Mouse (Mus musculus) bone marrow, adult 2 months (tissue): ENCODE measurements at regions not wholly inside any gene's neighbourhood (a gene's known extent, or its start where the extent isn't known, plus 50 kb on each side); places are given as distances from the start of the nearest gene placed in this dataset.

Experiments used
- H3K27ac ChIP-seq: fragments of 200-500 bp; 2 replicates; pipeline ENCODE4 v1.5.1; 2012; ENCODE audit warnings: low read depth, mild to moderate bottlenecking, control low read depth, inconsistent platforms, low read length; ENCODE audit not compliant: control insufficient read depth, poor library complexity, insufficient read depth
- H3K4me1 ChIP-seq: fragments of 200-500 bp; 2 replicates; pipeline ENCODE4 v1.6.1; 2011; ENCODE audit warnings: low read length; ENCODE audit not compliant: control insufficient read depth, insufficient read depth
- H3K4me3 ChIP-seq: fragments of 200-500 bp; replicated peaks from 2 replicates; pipeline ENCODE3; 2011; ENCODE audit warnings: mild to moderate bottlenecking, low read depth, low read length, control low read depth; ENCODE audit not compliant: control insufficient read depth
- CTCF ChIP-seq: fragments of 200-500 bp; IDR thresholded peaks from 2 replicates; pipeline ENCODE4 v1.5.1; 2011; ENCODE audit warnings: low read length, control low read depth; ENCODE audit not compliant: control insufficient read depth, insufficient read depth
- POLR2A ChIP-seq: fragments of 200-500 bp; IDR thresholded peaks from 2 replicates; pipeline ENCODE4 v1.6.1; 2011; ENCODE audit warnings: low read depth, mild to moderate bottlenecking, control low read depth, low read length, borderline replicate concordance; ENCODE audit not compliant: control insufficient read depth
- WGBS: fragments of 180-500 bp; shearing (Covaris S2); methylation state at CpG from one replicate; pipeline ENCODE4 v1.1.7; 2018; 5-methylcytosine and 5-hydroxymethylcytosine counted together

DNA sequence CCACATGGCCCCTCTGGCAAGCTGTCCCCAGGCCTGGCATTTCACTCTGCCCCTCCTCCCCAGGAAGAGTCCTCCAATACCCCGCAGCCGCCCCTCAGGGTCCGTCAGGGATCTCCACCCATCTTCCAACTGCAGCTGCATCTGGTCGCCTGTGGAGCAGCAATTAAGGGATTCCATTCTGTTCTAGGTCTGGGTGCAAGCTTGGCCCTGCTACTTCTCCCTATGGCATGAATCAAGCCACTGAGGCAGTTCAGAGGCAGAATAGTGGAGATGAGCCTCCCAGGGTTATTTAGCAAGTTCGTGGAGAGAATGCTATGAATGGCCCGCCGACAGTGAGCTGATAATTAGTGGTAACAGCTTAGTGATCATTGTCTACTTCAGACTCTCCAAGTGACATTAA, 275.7 kb upstream of the Irx3 start:
- 76% methylated on average over 7 of the region's 7 CpGs for whole genome bisulfite sequencing
- Histone ChIP-seq H3K4me3 (no peak overlapping the region), H3K27ac (no peak overlapping the region), H3K4me1 (no peaks in the 10 kb centered on the region)
- no peak for TF ChIP-seq POLR2A
- no peak for TF ChIP-seq CTCF

DNA sequence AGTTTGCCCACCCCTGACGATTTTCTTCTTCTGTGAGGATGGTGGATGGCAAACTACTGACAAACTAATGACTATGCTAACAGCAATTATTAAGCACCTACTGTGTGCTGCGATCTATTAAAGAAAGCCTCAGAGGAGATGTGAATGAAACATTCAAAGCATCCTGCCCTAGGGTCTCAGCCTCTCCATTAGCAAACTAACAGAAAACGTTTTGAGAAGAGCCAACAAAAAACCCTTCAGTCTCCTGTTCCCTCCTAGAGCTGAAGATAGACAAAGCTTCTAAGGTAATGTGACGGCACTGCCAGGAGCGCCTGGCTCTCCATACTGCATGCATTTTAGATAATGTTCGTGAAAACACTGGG, 270.4 kb upstream of the Irx3 start:
- Histone ChIP-seq H3K27ac (no peak overlapping the region), H3K4me1 (no peaks in the 10 kb centered on the region), H3K4me3 (no peak overlapping the region)
- 54% methylated on average over 6 of the region's 6 CpGs for WGBS
- no peak for TF ChIP-seq CTCF
- TF ChIP-seq POLR2A = no peak

DNA sequence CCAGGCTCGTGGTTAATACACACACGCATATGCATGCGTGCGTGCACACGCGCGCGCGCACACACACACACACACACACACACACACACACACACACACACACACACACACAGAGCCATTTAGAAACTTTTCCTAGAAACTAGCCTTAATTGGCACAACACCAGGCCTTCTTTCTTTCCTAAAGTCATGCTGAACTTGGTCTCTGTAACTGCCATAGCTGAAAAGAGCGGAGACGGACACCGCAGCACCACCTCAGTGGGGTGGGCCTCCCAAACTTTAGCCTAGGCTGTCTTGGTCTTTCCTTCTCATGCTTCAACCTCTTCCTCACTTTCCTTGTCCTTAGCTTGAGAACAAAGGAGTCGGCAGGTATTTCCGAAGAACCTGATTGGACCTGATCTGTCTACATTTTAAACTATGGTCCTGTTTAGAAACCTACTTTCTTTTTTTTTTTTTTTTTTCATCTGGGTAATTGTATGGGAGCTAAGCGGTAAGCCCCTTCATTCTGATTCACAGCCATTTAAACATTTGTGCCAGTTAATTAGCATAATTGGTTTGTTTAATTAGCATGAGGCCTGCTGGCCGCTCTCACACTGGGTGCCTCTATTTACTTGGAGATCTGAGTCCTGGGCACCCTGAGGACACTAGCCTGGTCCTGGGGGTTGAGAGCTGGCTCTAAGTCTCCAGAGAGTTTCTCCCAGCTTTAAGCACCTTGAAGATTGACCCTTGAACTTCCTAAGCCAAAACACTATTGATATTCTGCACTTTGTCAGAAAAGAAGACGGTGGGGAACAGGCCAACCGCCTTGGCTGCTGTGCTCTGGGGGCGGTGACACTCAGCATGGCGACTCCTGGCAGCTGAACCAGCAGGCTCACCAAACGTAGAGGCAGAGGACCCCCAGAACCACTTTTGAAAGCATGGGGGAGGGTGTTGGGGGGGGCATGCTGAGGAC, 269.7 kb upstream of the Irx3 start:
- no peak for TF ChIP-seq POLR2A
- no peak for TF ChIP-seq CTCF
- H3K27ac ChIP-seq = no peak overlapping the region
- no peak overlapping the region for H3K4me3 ChIP-seq
- whole genome bisulfite sequencing = 85% methylated on average over 21 of the region's 21 CpGs
- H3K4me1 ChIP-seq = no peaks in the 10 kb centered on the region

DNA sequence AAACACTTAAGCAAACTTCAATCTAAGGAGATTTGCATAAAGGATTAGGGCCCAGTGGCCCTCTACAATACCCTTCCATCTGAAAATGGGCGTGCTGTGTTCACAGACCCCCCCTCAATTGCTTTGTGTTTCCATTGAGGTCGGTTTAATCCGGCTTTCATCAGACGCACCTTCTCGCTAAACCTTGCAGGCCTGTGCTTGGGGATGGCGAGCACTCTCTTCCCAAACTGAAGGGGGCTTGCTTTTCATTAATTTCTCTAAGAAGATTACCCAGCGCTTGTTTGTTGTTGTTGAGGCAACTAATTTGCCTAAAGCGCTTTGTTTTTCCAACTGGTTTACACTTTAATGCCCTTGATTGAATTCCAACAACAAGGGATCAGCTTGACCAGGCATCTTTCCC, 268.8 kb upstream of the Irx3 start:
- Histone ChIP-seq H3K27ac (no peak overlapping the region), H3K4me3 (no peak overlapping the region), H3K4me1 (no peaks in the 10 kb centered on the region)
- TF ChIP-seq CTCF (no peak), POLR2A (no peak)
- 76% methylated on average over 8 of the region's 8 CpGs for WGBS

DNA sequence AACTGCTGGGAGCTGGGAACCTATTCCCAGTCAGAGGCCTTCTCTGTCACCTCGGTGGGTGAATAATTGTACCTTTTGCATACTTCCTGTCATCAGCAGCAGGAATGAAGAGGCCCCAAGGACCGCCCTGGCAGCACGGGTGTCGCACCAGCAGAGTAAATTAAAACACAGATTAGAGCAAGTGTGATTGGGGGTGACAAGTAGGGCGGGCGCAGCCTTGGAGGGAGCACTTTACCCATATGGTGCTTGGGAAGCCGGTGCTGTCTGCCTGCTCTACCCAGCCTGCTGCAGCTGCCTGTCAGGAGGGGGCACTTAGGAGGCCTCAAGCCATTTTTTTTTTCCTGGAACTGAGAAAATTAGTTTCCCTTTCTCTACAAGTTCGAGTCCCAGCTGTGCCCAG, 264.6 kb upstream of the Irx3 start:
- no peak overlapping the region for H3K27ac ChIP-seq
- WGBS = 65% methylated on average over 8 of the region's 8 CpGs
- TF ChIP-seq CTCF (no peak), POLR2A (no peak)
- H3K4me1 ChIP-seq = no peaks in the 10 kb centered on the region
- no peak overlapping the region for H3K4me3 ChIP-seq

DNA sequence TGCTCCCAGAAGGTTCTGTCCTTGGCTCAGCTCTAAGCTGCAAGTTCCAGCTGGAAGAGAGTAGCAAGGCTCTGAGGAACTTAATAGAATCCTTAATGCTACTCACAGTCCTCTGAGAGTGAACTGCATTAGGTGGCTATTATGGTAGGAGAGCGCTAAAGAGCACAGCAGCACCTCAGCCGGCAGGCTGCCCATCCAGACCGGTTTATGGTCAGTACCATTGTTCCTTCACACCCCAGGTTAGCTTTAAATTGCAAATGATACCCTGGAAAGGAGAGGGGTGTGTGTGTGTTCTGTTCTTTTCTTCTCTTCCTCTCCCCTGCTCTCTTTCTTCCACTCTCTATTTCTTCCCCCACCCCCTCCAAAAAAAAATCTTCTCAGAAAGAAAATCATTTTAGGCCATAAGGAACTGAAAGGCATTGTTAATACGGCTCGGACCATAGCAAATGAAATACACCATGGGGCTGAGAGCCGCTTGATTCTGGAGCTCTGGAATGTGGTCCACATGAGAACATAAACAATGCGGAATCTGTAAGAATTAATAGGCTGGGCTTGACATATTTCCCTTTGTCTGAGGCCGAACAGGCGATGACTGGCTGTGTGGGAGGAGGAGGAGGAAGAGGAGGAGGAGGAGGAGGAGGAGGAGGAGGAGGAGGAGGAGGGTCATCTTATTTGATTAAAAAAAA, 263.8 kb upstream of the Irx3 start:
- no peak for TF ChIP-seq POLR2A
- TF ChIP-seq CTCF = no peak
- Histone ChIP-seq H3K27ac (no peak overlapping the region), H3K4me3 (no peak overlapping the region), H3K4me1 (no peaks in the 10 kb centered on the region)
- 63% methylated on average over 8 of the region's 9 CpGs for WGBS

DNA sequence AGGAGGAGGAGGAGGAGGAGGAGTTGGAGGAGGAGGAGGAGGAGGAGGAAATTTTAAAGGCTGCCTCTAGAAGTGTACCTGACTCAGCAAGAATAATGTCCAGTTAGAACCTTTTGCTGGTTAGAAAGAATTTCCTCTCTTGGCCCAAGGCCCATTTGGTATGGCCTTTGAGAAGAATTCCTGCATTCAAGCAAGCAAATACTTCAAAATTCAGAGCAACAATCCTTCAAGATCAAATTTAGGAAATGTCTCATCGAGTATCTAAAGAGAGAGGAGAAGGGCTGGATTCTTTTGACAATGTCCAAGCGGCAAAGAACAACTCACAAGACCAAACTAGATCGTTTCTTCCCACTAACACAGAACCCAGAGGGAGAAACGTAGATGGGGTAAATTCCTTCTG, 263.1 kb upstream of the Irx3 start:
- no peak overlapping the region for H3K4me3 ChIP-seq
- TF ChIP-seq POLR2A = no peak
- no peak for TF ChIP-seq CTCF
- no peak overlapping the region for H3K27ac ChIP-seq
- H3K4me1 ChIP-seq = no peaks in the 10 kb centered on the region
- WGBS = 29% methylated on average over 4 of the region's 4 CpGs

DNA sequence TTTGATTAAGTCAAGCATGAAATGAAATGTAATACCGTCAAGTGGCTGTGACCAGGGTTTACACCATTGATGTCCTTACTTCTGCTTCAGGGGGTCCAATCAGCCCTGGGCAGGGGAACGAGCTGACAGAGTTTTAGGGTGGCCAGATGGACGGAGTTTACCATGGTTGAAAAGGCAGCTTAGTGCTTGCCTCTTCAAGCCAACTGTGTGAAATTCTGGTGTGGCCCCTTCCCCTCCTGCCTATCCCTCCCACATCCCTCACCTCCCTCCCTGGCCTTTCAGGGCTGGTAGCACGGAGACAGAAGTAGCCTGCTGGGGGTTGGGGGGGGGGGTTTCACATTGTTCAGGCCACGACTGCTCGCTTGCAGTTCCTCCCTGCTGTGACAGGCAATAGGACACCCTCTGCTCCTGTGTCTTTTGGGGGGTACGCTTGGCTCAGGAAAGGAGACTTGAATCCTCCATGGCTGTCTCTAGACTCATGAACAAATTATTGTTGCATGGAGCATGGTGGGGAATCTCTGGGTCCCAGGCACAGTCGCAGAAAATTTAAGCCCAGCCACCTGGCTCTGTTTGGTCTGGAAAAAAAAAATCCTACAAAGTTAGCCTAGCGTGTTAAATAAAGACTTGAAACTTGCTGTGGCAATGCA, 262.4 kb upstream of the Irx3 start:
- Histone ChIP-seq H3K27ac (no peak overlapping the region), H3K4me1 (no peaks in the 10 kb centered on the region), H3K4me3 (no peak overlapping the region)
- WGBS = 30% methylated on average over 9 of the region's 9 CpGs
- no peak for TF ChIP-seq POLR2A
